Mouse (Mus musculus): Measurements from ENCODE around the gene Pspc1. TPM values are rescaled to one million over a fixed set of nuclear protein-coding genes. Genes with fewer than 3 reads are reported as not detected.
"Not testable (repeated sequence)": the region's sequence is repeated elsewhere in the genome, so short reads cannot be mapped to it uniquely, and the experiment has no call there.

Gene Pspc1
- 10 to 100 TPM; 28.8 to 29.3 TPM for total RNA-seq (2021)
- long read RNA-seq, experiment 1, full-length matches to known transcripts: 12 of 14 reads
- long read RNA-seq, experiment 1, partial matches to known transcripts: 1 of 14 reads
- long read RNA-seq, experiment 1, other reads (novel, unspliced or antisense): 1 of 14 reads
- long read RNA-seq, experiment 2, full-length matches to known transcripts: 11 of 15 reads
- long read RNA-seq, experiment 2, partial matches to known transcripts: 1 of 15 reads
- long read RNA-seq, experiment 2, other reads (novel, unspliced or antisense): 3 of 15 reads

GRCm38 (mm10) chr14:56778200-56778932 lies at the start of gene Pspc1:
Gene Pspc1 (minus strand): TSS chr14:56778316.
- DNase-seq (ENCODE audit: low spot score in 2 of 2): peak; percentile 93 to 96

- DNase-seq (ENCODE audit: low spot score in 2 of 2): no peak
These were observed 46.4 kb upstream of the Pspc1 start for GRCm38 (mm10) chr14:56824562-56824961.

- DNase-seq (ENCODE audit: low spot score in 2 of 2): no peak
These were observed 39.5 kb upstream of the Pspc1 start for GRCm38 (mm10) chr14:56817616-56818015.

GRCm38 (mm10) chr14:56817131-56817530 lies 39.0 kb upstream of the Pspc1 start:
- no peak for DNase-seq (ENCODE audit: low spot score in 2 of 2)

- DNase-seq (ENCODE audit: low spot score in 2 of 2): no peak
These were observed 38.4 kb upstream of the Pspc1 start for GRCm38 (mm10) chr14:56816541-56816940.

- peak; percentile 37 to 76 for DNase-seq (ENCODE audit: low spot score in 2 of 2)
These were observed 34.5 kb upstream of the Pspc1 start for GRCm38 (mm10) chr14:56812520-56813036.

- peak; percentile 76 to 86 for DNase-seq (ENCODE audit: low spot score in 2 of 2)
These were observed 33.7 kb upstream of the Pspc1 start, which contains the start of gene Zmym5 for GRCm38 (mm10) chr14:56811701-56812339. Gene Zmym5 (minus strand): TSS chr14:56811716.

- DNase-seq (ENCODE audit: low spot score in 2 of 2): peak; percentile 33 to 36
These were observed 32.9 kb upstream of the Pspc1 start for GRCm38 (mm10) chr14:56810781-56811690.

GRCm38 (mm10) chr14:56793243-56793642 lies 15.1 kb upstream of the Pspc1 start:
- DNase-seq (ENCODE audit: low spot score in 2 of 2): peak in 1 of 2 experiments; percentile 13

- no peak for DNase-seq (ENCODE audit: low spot score in 2 of 2)
These were observed 6.5 kb upstream of the Pspc1 start for GRCm38 (mm10) chr14:56784575-56784974.

- DNase-seq (ENCODE audit: low spot score in 2 of 2): no peak
These were observed 801 bp upstream of the Pspc1 start for GRCm38 (mm10) chr14:56778933-56779300.

- DNase-seq (ENCODE audit: low spot score in 2 of 2): peak; percentile 42 to 79
These were observed 568 bp downstream of the Pspc1 start for GRCm38 (mm10) chr14:56777360-56778136.

- DNase-seq (ENCODE audit: low spot score in 2 of 2): no peak
These were observed 1.4 kb downstream of the Pspc1 start for GRCm38 (mm10) chr14:56776571-56777238.

- DNase-seq (ENCODE audit: low spot score in 2 of 2): no peak
These were observed 2.7 kb downstream of the Pspc1 start for GRCm38 (mm10) chr14:56775416-56775815.

- DNase-seq (ENCODE audit: low spot score in 2 of 2): not testable (repeated sequence)
These were observed 11.7 kb downstream of the Pspc1 start for GRCm38 (mm10) chr14:56766438-56766837.

GRCm38 (mm10) chr14:56765117-56765516 lies 13.0 kb downstream of the Pspc1 start:
- DNase-seq (ENCODE audit: low spot score in 2 of 2): not testable (repeated sequence)

GRCm38 (mm10) chr14:56751282-56751681 lies 26.8 kb downstream of the Pspc1 start:
- DNase-seq (ENCODE audit: low spot score in 2 of 2): no peak

GRCm38 (mm10) chr14:56740175-56740574 lies 37.9 kb downstream of the Pspc1 start:
- no peak for DNase-seq (ENCODE audit: low spot score in 2 of 2)

GRCm38 (mm10) chr14:56726493-56726892 lies 51.6 kb downstream of the Pspc1 start:
- DNase-seq (ENCODE audit: low spot score in 2 of 2): no peak

Data from gastrocnemius, postnatal 4 days (tissue).